Mouse (Mus musculus) cerebellum, adult 2 months (tissue): ENCODE measurements around the gene Ufsp1.

Source experiments
- CTCF ChIP-seq: fragments of 200-500 bp; IDR thresholded peaks from 2 replicates; pipeline ENCODE4 v1.5.1; 2011; ENCODE audit warnings: low read depth, mild to moderate bottlenecking, control low read depth, low read length, moderate library complexity, borderline replicate concordance; ENCODE audit not compliant: insufficient read depth
- POLR2A ChIP-seq: fragments of 200-500 bp; IDR thresholded peaks from 2 replicates; pipeline ENCODE4 v1.6.1; 2011; ENCODE audit warnings: low read length, control low read depth, borderline replicate concordance; ENCODE audit not compliant: insufficient read depth

GRCm38 (mm10) chr5:137293282-137293681 is 1.1 kb upstream of the Ufsp1 start:
- no peak for TF ChIP-seq CTCF
- TF ChIP-seq POLR2A, result peak; percentile 73; the same call in 1 of the 2 replicates
